In the genomic region with DNA sequence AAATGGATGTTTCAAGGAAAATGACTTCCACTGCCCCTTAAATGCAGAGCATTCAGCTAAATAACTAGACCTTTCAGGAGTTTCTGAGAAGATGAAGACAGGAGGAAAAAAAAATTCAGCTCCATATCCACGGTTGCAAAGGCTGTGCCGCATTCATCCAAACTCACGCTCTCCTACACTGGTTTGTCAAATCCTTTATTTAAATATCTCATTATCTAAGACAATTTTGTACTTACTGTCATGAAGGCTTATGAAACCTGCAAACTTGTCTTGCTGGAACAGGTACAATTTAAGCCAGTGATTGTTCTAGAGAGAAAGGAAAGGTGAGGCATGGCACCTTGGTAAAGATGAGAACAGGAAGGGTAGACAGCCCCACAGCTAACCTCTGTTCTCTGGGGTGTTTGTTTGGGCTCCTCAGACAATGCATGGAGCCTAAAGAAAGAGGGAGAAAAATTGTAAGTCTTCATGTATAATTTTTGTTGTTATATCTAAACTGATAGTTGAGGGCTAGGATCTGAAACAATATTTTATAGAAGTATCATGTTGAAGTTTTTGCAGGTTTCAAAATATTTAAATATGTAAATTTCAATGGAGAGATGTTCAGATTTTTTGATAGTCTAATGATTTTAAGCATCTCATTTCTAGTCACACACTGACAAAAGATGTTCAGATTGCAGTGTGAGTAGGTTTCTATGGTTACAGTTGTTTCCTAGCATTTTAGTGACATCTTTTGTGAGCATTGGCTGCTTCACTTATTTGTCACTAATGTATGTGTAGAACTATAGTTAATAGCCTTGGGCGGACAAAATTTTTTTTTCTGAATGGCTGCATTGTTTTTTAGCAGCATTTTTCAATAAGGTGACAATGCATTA, we compare ENCODE assay signal across 28 mouse cellular contexts.
A peak's percentile ranks its signal among the peaks of the same experiment; 100 is the strongest.
DNase-seq lines count a peak whose midpoint lies in the region; ATAC-seq and TF ChIP-seq lines count a peak whose summit lies in the region.
"Had no signal": no experiment of that assay in that cellular context is flagged by ENCODE, and none has a peak within 500 bp of the region (broad histone marks: within the 10 kb centered on the region; RNA-seq: fewer than 3 reads in every experiment).

No protein-coding gene starts in this region.

- no peak overlapping the region; the same call in 1 of the 2 replicates for H3K27ac ChIP-seq in hindbrain, embryonic 14.5 days
- H3K27ac ChIP-seq in hindbrain, postnatal 0 days = no peak overlapping the region
- H3K27ac ChIP-seq in midbrain, embryonic 15.5 days = peak overlapping the region; percentile 16
- H3K27ac ChIP-seq in cerebellum, adult 2 months (ENCODE audit: insufficient read depth, low read length) = no peak overlapping the region
- H3K27ac ChIP-seq: embryonic facial prominence, embryonic 13.5 days; limb, embryonic 13.5 days; liver, embryonic 12.5 days had no signal

- H3K4me1 ChIP-seq in hindbrain, embryonic 14.5 days (replicated peaks; ENCODE audit: control insufficient read depth, insufficient read depth, low read length) = no peaks in the 10 kb centered on the region
- no peaks in the 10 kb centered on the region for H3K4me1 ChIP-seq in hindbrain, postnatal 0 days (ENCODE audit: insufficient read depth, low read length)
- 0 out of 2 replicates have a peak, but pooled peaks cover 4% of the 10 kb centered on the region for H3K4me1 ChIP-seq in midbrain, embryonic 15.5 days
- H3K4me1 ChIP-seq in cerebellum, adult 2 months (ENCODE audit: control insufficient read depth, insufficient read depth, low read length) = no peaks in the 10 kb centered on the region
- H3K4me1 ChIP-seq: embryonic facial prominence, embryonic 13.5 days; heart, embryonic 12.5 days; limb, embryonic 13.5 days; liver, embryonic 12.5 days had no signal

- TF ChIP-seq CTCF in hindbrain, postnatal 0 days (IDR thresholded peaks at IDR 0.05; ENCODE audit: low read depth) = no peak
- no peak for TF ChIP-seq CTCF in cerebellum, adult 2 months (IDR thresholded peaks at IDR 0.05; ENCODE audit: borderline replicate concordance, insufficient read depth, low read depth, low read length)

- H3K9me3 ChIP-seq in hindbrain, embryonic 14.5 days (ENCODE audit: control insufficient read depth, low read length) = no peaks in the 10 kb centered on the region
- H3K9me3 ChIP-seq in hindbrain, postnatal 0 days (ENCODE audit: low read length) = no peaks in the 10 kb centered on the region
- no peaks in the 10 kb centered on the region for H3K9me3 ChIP-seq in midbrain, embryonic 15.5 days
- H3K9me3 ChIP-seq: embryonic facial prominence, embryonic 13.5 days; heart, embryonic 12.5 days; limb, embryonic 13.5 days; liver, embryonic 12.5 days had no signal

- 35% methylated on average over 4 of the region's 4 CpGs for WGBS in hindbrain, embryonic 14.5 days
- 39% methylated on average over 4 of the region's 4 CpGs for WGBS in hindbrain, postnatal 0 days
- 32% methylated on average over 4 of the region's 4 CpGs for WGBS in midbrain, embryonic 15.5 days
- WGBS in cerebellum, adult 2 months = 65% methylated on average over 4 of the region's 4 CpGs

- no peak for TF ChIP-seq POLR2A in cerebellum, adult 2 months (IDR thresholded peaks at IDR 0.05; ENCODE audit: borderline replicate concordance, insufficient read depth, low read length)

- no peak for ATAC-seq in hindbrain, embryonic 14.5 days (ENCODE audit: low FRiP score)
- no peak for ATAC-seq in hindbrain, postnatal 0 days
- peak; percentile 86 for ATAC-seq in midbrain, embryonic 15.5 days (replicated peaks)
- ATAC-seq in granulocyte monocyte progenitor cell, adult 5-6 weeks (replicated peaks; ENCODE audit: poor library complexity, severe bottlenecking) = no peak
- ATAC-seq: intestine, postnatal 0 days; liver, embryonic 12.5 days; Patski had no signal

- H3K27me3 ChIP-seq in hindbrain, embryonic 14.5 days (ENCODE audit: control insufficient read depth, insufficient read depth, low read length) = no peaks in the 10 kb centered on the region
- H3K27me3 ChIP-seq in hindbrain, postnatal 0 days (ENCODE audit: insufficient read depth, low read length) = no peaks in the 10 kb centered on the region
- no peaks in the 10 kb centered on the region for H3K27me3 ChIP-seq in midbrain, embryonic 15.5 days (replicated peaks)
- no peaks in the 10 kb centered on the region for H3K27me3 ChIP-seq in cerebellum, adult 2 months (ENCODE audit: control insufficient read depth, insufficient read depth, low read length)
- H3K27me3 ChIP-seq: CH12.LX; embryonic facial prominence, embryonic 13.5 days; heart, embryonic 12.5 days; limb, embryonic 13.5 days; liver, embryonic 12.5 days had no signal

- DNase-seq in hindbrain, embryonic 14.5 days (ENCODE audit: low spot score) = peak; percentile 33
- DNase-seq in hindbrain, postnatal 0 days (ENCODE audit: low spot score) = no peak
- DNase-seq in brain, adult 2 months (ENCODE audit: low read depth, low spot score) = peak; percentile 45
- DNase-seq in brain, embryonic 18.5 days (ENCODE audit: low read depth, low spot score) = peak; percentile 51
- no peak for DNase-seq in cerebellum, adult 2 months
- DNase-seq: adrenal gland, adult 2 months; B cell, adult 2 months; cerebellum, adult 8-10 months; cerebellum, postnatal 36 days; gastrocnemius, postnatal 10 days; heart, adult 18-20 months; heart, postnatal 14 days; kidney, postnatal 36 days; lung, adult 18-20 months; lung, postnatal 10 days; right cerebral cortex, postnatal 25 days; spleen, adult 18-20 months had no signal

- H3K9ac ChIP-seq in hindbrain, embryonic 14.5 days = no peak overlapping the region
- H3K9ac ChIP-seq in hindbrain, postnatal 0 days (replicated peaks; ENCODE audit: low read length) = no peak overlapping the region
- no peak overlapping the region for H3K9ac ChIP-seq in midbrain, embryonic 15.5 days
- H3K9ac ChIP-seq: embryonic facial prominence, embryonic 13.5 days; heart, embryonic 12.5 days; limb, embryonic 13.5 days; liver, embryonic 12.5 days had no signal

- no peak overlapping the region for H3K4me2 ChIP-seq in hindbrain, embryonic 14.5 days (replicated peaks)
- H3K4me2 ChIP-seq in hindbrain, postnatal 0 days (ENCODE audit: low read depth, low read length) = no peak overlapping the region
- no peak overlapping the region for H3K4me2 ChIP-seq in midbrain, embryonic 15.5 days
- H3K4me2 ChIP-seq: embryonic facial prominence, embryonic 13.5 days; heart, embryonic 12.5 days; limb, embryonic 13.5 days; liver, embryonic 12.5 days had no signal

- no peak overlapping the region for H3K4me3 ChIP-seq in hindbrain, embryonic 14.5 days (replicated peaks; ENCODE audit: low read length)
- no peak overlapping the region for H3K4me3 ChIP-seq in hindbrain, postnatal 0 days (ENCODE audit: low read length)
- H3K4me3 ChIP-seq in midbrain, embryonic 15.5 days = no peak overlapping the region
- no peak overlapping the region for H3K4me3 ChIP-seq in cerebellum, adult 2 months (replicated peaks; ENCODE audit: insufficient read depth, low read depth, low read length)
- H3K4me3 ChIP-seq: embryonic facial prominence, embryonic 13.5 days; erythroblast, embryonic 14.5 days; heart, embryonic 12.5 days; limb, embryonic 13.5 days; liver, embryonic 12.5 days had no signal

- no peaks in the 10 kb centered on the region for H3K36me3 ChIP-seq in hindbrain, embryonic 14.5 days (replicated peaks; ENCODE audit: control insufficient read depth, insufficient read depth)
- no peaks in the 10 kb centered on the region for H3K36me3 ChIP-seq in hindbrain, postnatal 0 days (ENCODE audit: insufficient read depth, low read length)
- H3K36me3 ChIP-seq in midbrain, embryonic 15.5 days (replicated peaks) = no peaks in the 10 kb centered on the region
- H3K36me3 ChIP-seq: embryonic facial prominence, embryonic 13.5 days; G1E; heart, embryonic 12.5 days; limb, embryonic 13.5 days; liver, embryonic 12.5 days had no signal

Comparison
In these comparisons a context has a peak if more than half of its experiments do, and no peak if none do; other contexts are left out.
1. DNase-seq: peak in hindbrain, embryonic 14.5 days (single experiment), brain, adult 2 months (single experiment) and brain, embryonic 18.5 days (single experiment); none in hindbrain, postnatal 0 days (single experiment) and cerebellum, adult 2 months (0 of 2).